Comparison of ENCODE assay signal across 8 mouse cellular contexts in genomic region chr7:30634621-30635020, GRCm38 (mm10). TPM values are rescaled to one million over a fixed set of nuclear protein-coding genes. Genes with fewer than 3 reads are reported as not detected.
A peak's percentile ranks its signal among the peaks of the same experiment; 100 is the strongest.
DNase-seq lines count a peak whose midpoint lies in the region; ATAC-seq and TF ChIP-seq lines count a peak whose summit lies in the region.

No protein-coding gene starts in this region.

- no peaks in the 10 kb centered on the region for H3K9me3 ChIP-seq in forebrain, postnatal 0 days (ENCODE audit: low read length)

- TF ChIP-seq CTCF in forebrain, postnatal 0 days (IDR thresholded peaks at IDR 0.05; ENCODE audit: low read depth) = peak; percentile 68
- peak; percentile 53; the same call in 1 of the 2 replicates for TF ChIP-seq CTCF in small intestine, adult 2 months (IDR thresholded peaks at IDR 0.05; ENCODE audit: extremely low read depth, insufficient read length, insufficient replicate concordance, low read depth, low read length)

- H3K4me2 ChIP-seq in forebrain, postnatal 0 days (ENCODE audit: low read depth) = no peak overlapping the region

- H3K4me1 ChIP-seq in forebrain, postnatal 0 days (ENCODE audit: insufficient read depth) = no peaks in the 10 kb centered on the region
- H3K4me1 ChIP-seq in small intestine, adult 2 months (ENCODE audit: control insufficient read depth, insufficient read depth, insufficient read length, low read length) = peaks cover 6% of the 10 kb centered on the region; the same call in 1 of the 2 replicates

- no peak for TF ChIP-seq POLR2A in small intestine, adult 2 months (IDR thresholded peaks at IDR 0.05; ENCODE audit: low read depth, low read length)

- no peak overlapping the region for H3K9ac ChIP-seq in forebrain, postnatal 0 days

- intact Hi-C loops in left cerebral cortex, postnatal 14 days (cut with DNase I) = no loop called here
- intact Hi-C loops in left cerebral cortex, postnatal 36 days (cut with DNase I) = no loop called here

- peaks cover under 1% of the 10 kb centered on the region; the same call in 1 of the 2 replicates for H3K36me3 ChIP-seq in forebrain, postnatal 0 days (ENCODE audit: insufficient read depth)
- no peaks in the 10 kb centered on the region for H3K36me3 ChIP-seq in small intestine, adult 2 months (ENCODE audit: control insufficient read depth, insufficient read depth, low read length)

- peaks cover 54% of the 10 kb centered on the region for H3K27me3 ChIP-seq in forebrain, postnatal 0 days (ENCODE audit: insufficient read depth, low read length)
- H3K27me3 ChIP-seq in small intestine, adult 2 months (ENCODE audit: control insufficient read depth, insufficient read depth, low read length) = peaks cover 30% of the 10 kb centered on the region

- no peak overlapping the region for H3K27ac ChIP-seq in forebrain, postnatal 0 days (ENCODE audit: low read depth, low read length)
- no peak overlapping the region for H3K27ac ChIP-seq in small intestine, adult 2 months (ENCODE audit: insufficient read depth, low read depth, low read length)

- peak; percentile 72 for ATAC-seq in forebrain, postnatal 0 days
- no peak for ATAC-seq in activated CD4-positive, CD25-positive, alpha-beta regulatory T cell, adult 4 months

- H3K4me3 ChIP-seq in forebrain, postnatal 0 days (ENCODE audit: low read depth, low read length) = peak overlapping the region; percentile 9; the same call in 1 of the 2 replicates
- H3K4me3 ChIP-seq in small intestine, adult 2 months (ENCODE audit: low read depth, low read length) = no peak overlapping the region

- 1% methylated on average over 20 of the region's 20 CpGs for WGBS in forebrain, postnatal 0 days
- 2% methylated on average over 20 of the region's 20 CpGs for WGBS in small intestine, adult 2 months

- DNase-seq in left cerebral cortex, postnatal 14 days (ENCODE audit: low spot score in 2 of 2) = peak; percentile 14 to 40
- DNase-seq in left cerebral cortex, postnatal 36 days (ENCODE audit: low spot score in 2 of 2) = no peak
- peak; percentile 68 to 69 for DNase-seq in adrenal gland, postnatal 36 days
- peak; percentile 40 for DNase-seq in forebrain, postnatal 0 days
- peak; percentile 34 for DNase-seq in kidney, adult 9 months
- DNase-seq in lung, postnatal 10 days = peak; percentile 73

RNA-seq across cellular contexts. Expression of gene Etv2, which starts 1.0 kb away (rescaled TPM):
- not detected for total RNA-seq in left cerebral cortex, postnatal 14 days (2021)
- total RNA-seq in left cerebral cortex, postnatal 36 days (2021) = not detected
- total RNA-seq in adrenal gland, postnatal 36 days (2021) = not detected
- total RNA-seq in forebrain, postnatal 0 days (2014; rRNA removed) = not detected in 2 replicates
- not detected in 2 replicates for polyA plus RNA-seq in forebrain, postnatal 0 days (2015; fragmentation: Nextera tagmentation; extraction: Ambion mirVana)
- 0.11 TPM in 1 of 2 replicates, not detected in the other for polyA plus RNA-seq in small intestine, adult 2 months (2012; rRNA removed)
- polyA plus RNA-seq in activated CD4-positive, CD25-positive, alpha-beta regulatory T cell, adult 4 months (2017; shearing (Covaris generic)) = not detected

RNA-seq across cellular contexts. Expression of gene Cox6b1, which starts 8.7 kb away (rescaled TPM):
- total RNA-seq in left cerebral cortex, postnatal 14 days (2021) = 100 to 1,000 TPM; 783 to 807 TPM
- 100 to 1,000 TPM; 561 to 663 TPM for total RNA-seq in left cerebral cortex, postnatal 36 days (2021)
- total RNA-seq in adrenal gland, postnatal 36 days (2021) = 1,000 to 10,000 TPM; 1,179 to 1,185 TPM
- 292 and 602 TPM in 2 replicates for total RNA-seq in forebrain, postnatal 0 days (2014; rRNA removed)
- 1,225 and 1,355 TPM in 2 replicates for polyA plus RNA-seq in forebrain, postnatal 0 days (2015; fragmentation: Nextera tagmentation; extraction: Ambion mirVana)
- polyA plus RNA-seq in small intestine, adult 2 months (2012; rRNA removed) = 459 and 585 TPM in 2 replicates
- 100 to 1,000 TPM; 421 to 746 TPM for polyA plus RNA-seq in activated CD4-positive, CD25-positive, alpha-beta regulatory T cell, adult 4 months (2017; shearing (Covaris generic))

RNA-seq across cellular contexts. Expression of gene Rbm42, which starts 15.5 kb away (rescaled TPM):
- 10 to 100 TPM; 67.9 to 69.0 TPM for total RNA-seq in left cerebral cortex, postnatal 14 days (2021)
- total RNA-seq in left cerebral cortex, postnatal 36 days (2021) = 10 to 100 TPM; 67.4 to 74.4 TPM
- total RNA-seq in adrenal gland, postnatal 36 days (2021) = 10 to 100 TPM; 83.0 to 88.1 TPM
- 150 and 156 TPM in 2 replicates for total RNA-seq in forebrain, postnatal 0 days (2014; rRNA removed)
- polyA plus RNA-seq in forebrain, postnatal 0 days (2015; fragmentation: Nextera tagmentation; extraction: Ambion mirVana) = 148 and 160 TPM in 2 replicates
- 51.5 and 94.9 TPM in 2 replicates for polyA plus RNA-seq in small intestine, adult 2 months (2012; rRNA removed)
- 10 to 100 TPM; 25.6 to 37.9 TPM for polyA plus RNA-seq in activated CD4-positive, CD25-positive, alpha-beta regulatory T cell, adult 4 months (2017; shearing (Covaris generic))

RNA-seq across cellular contexts. Expression of gene Upk1a, which starts 22.0 kb away (rescaled TPM):
- under 1 TPM; 0.32 to 0.48 TPM for total RNA-seq in left cerebral cortex, postnatal 14 days (2021)
- under 1 TPM in 1 of 2 experiments, not detected in 1; 0.36 TPM for total RNA-seq in left cerebral cortex, postnatal 36 days (2021)
- under 1 TPM in 1 of 2 experiments, not detected in 1; 0.43 TPM for total RNA-seq in adrenal gland, postnatal 36 days (2021)
- total RNA-seq in forebrain, postnatal 0 days (2014; rRNA removed) = 0.29 and 0.38 TPM in 2 replicates
- 0.42 and 0.62 TPM in 2 replicates for polyA plus RNA-seq in forebrain, postnatal 0 days (2015; fragmentation: Nextera tagmentation; extraction: Ambion mirVana)
- 7.6 and 8.2 TPM in 2 replicates for polyA plus RNA-seq in small intestine, adult 2 months (2012; rRNA removed)
- polyA plus RNA-seq in activated CD4-positive, CD25-positive, alpha-beta regulatory T cell, adult 4 months (2017; shearing (Covaris generic)) = 1 to 10 TPM; 2.2 to 3.3 TPM

RNA-seq across cellular contexts. Expression of gene Haus5, which starts 30.2 kb away (rescaled TPM):
- 1 to 10 TPM; 5.9 to 6.5 TPM for total RNA-seq in left cerebral cortex, postnatal 14 days (2021)
- total RNA-seq in left cerebral cortex, postnatal 36 days (2021) = 1 to 10 TPM; 4.0 to 5.7 TPM
- total RNA-seq in adrenal gland, postnatal 36 days (2021) = 10 to 100 TPM; 10.1 to 10.5 TPM
- 16.3 and 18.5 TPM in 2 replicates for total RNA-seq in forebrain, postnatal 0 days (2014; rRNA removed)
- polyA plus RNA-seq in forebrain, postnatal 0 days (2015; fragmentation: Nextera tagmentation; extraction: Ambion mirVana) = 17.7 and 18.3 TPM in 2 replicates
- 6.0 and 6.4 TPM in 2 replicates for polyA plus RNA-seq in small intestine, adult 2 months (2012; rRNA removed)
- 10 to 100 TPM; 20.0 to 20.4 TPM for polyA plus RNA-seq in activated CD4-positive, CD25-positive, alpha-beta regulatory T cell, adult 4 months (2017; shearing (Covaris generic))

Comparison
In these comparisons a context has a peak if more than half of its experiments do, and no peak if none do; other contexts are left out.
1. DNase-seq: peak in left cerebral cortex, postnatal 14 days (2 of 2), adrenal gland, postnatal 36 days (2 of 2), forebrain, postnatal 0 days (single experiment), kidney, adult 9 months (single experiment) and lung, postnatal 10 days (single experiment); none in left cerebral cortex, postnatal 36 days (0 of 2).